Mouse (Mus musculus) embryonic facial prominence, embryonic 11.5 days (tissue): ENCODE data around the gene Klhl6. TPM values are rescaled to one million over a fixed set of nuclear protein-coding genes. Genes with fewer than 3 reads are reported as not detected.
"Not testable (repeated sequence)": the region's sequence is repeated elsewhere in the genome, so short reads cannot be mapped to it uniquely, and the experiment has no call there.

Source experiments
- ATAC-seq: fragments of 200-750 bp; cut with Nextera tagmentation; replicated peaks from 2 replicates; pipeline ENCODE4 v1.8.0; 2017; ENCODE audit warnings: low read depth; ENCODE audit not compliant: insufficient number of reproducible peaks, low FRiP score, low TSS enrichment
- DNase-seq: peaks from one replicate; pipeline ENCODE4 v3.0.0-alpha.2; 2015; ENCODE audit warnings: low spot score
- H3K27ac ChIP-seq: fragments of 300-500 bp; sonication (generic); replicated peaks from 2 replicates; pipeline ENCODE4 v1.5.1; 2014; ENCODE audit warnings: mild to moderate bottlenecking, low read depth, low read length, control low read depth
- H3K27me3 ChIP-seq: fragments of 300-500 bp; sonication (generic); 2 replicates; pipeline ENCODE4 v1.6.1; 2014; ENCODE audit warnings: mild to moderate bottlenecking, low read length, moderate library complexity, mixed read lengths; ENCODE audit not compliant: control insufficient read depth, insufficient read depth
- H3K36me3 ChIP-seq: fragments of 300-500 bp; sonication (generic); replicated peaks from 2 replicates; pipeline ENCODE4 v1.6.1; 2014; ENCODE audit warnings: low read depth, mild to moderate bottlenecking, low read length, moderate library complexity, mixed read lengths; ENCODE audit not compliant: control insufficient read depth, insufficient read depth
- H3K4me1 ChIP-seq: fragments of 300-500 bp; sonication (generic); 2 replicates; pipeline ENCODE4 v1.6.1; 2014; ENCODE audit warnings: low read length, mixed read lengths; ENCODE audit not compliant: control insufficient read depth, insufficient read depth
- H3K4me2 ChIP-seq: fragments of 300-500 bp; sonication (generic); 2 replicates; pipeline ENCODE4 v1.6.1; 2014; ENCODE audit warnings: low read depth, mild to moderate bottlenecking, control low read depth, low read length, moderate library complexity
- H3K4me3 ChIP-seq: fragments of 300-500 bp; sonication (generic); 2 replicates; pipeline ENCODE4 v1.5.1; 2014; ENCODE audit warnings: low read depth, low read length, control low read depth
- H3K9ac ChIP-seq: fragments of 300-500 bp; sonication (generic); replicated peaks from 2 replicates; pipeline ENCODE4 v1.6.1; 2014; ENCODE audit warnings: mild to moderate bottlenecking, control low read depth, low read length
- H3K9me3 ChIP-seq: fragments of 300-500 bp; sonication (generic); replicated peaks from 2 replicates; pipeline ENCODE4 v1.6.1; 2016; ENCODE audit warnings: mild to moderate bottlenecking, low read length, inconsistent platforms, mixed read lengths; ENCODE audit not compliant: control insufficient read depth
- WGBS: fragments of 180-500 bp; shearing (Covaris S2); extraction: QIAGEN DNeasy Blood & Tissue Kit; methylation state at CpG from one replicate; pipeline ENCODE4 v1.1.7; 2014; 5-methylcytosine and 5-hydroxymethylcytosine counted together
- polyA plus RNA-seq: library from polyadenylated mRNA; unstranded; fragments of >200 nt; fragmentation: Nextera tagmentation; extraction: Ambion mirVana; gene quantifications from 2 replicates; pipeline ENCODE4 v1.2.1, GENCODE M21; 2014

The Klhl6 gene
- polyA plus RNA-seq, result 6.8 and 9.1 TPM in 2 replicates

DNA sequence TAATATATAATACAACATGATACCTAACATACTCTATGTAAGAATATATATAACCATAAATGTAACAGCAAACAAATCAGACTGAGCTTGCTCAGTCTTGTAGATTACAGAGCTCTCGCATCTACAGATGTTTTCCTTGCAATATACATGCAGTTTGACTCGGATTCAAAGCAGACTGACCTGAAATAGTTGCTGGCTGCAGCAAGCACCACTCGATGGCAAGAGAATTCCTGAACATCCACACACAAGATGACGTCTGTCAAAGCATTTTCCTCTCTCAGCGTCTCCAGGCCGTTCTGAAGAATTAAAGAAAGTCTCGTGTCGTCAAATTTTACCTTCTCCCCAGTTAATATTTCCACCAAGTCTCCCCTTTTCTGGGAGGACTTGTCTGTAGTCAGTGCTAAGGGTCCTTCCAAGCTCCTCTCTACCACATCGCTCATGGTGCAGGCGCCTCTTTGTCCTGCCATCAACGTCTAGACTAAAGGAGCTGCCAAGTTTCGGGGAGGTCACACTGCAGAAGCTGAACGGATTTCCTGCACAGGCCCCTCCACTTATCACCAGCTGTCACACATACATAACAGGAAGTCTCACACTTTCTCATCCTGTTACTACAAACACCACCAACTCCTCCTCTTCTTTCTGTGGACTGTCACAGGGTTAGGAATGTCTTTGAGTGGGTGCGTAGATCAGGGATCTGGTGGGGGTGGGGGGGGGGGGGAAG lies at the start of gene Klhl6:
Gene Klhl6 (minus strand): TSS at position 501 of the 721 bp plus-strand sequence.
- Histone ChIP-seq H3K4me1 (no peaks in the 10 kb centered on the region), H3K4me3 (no peak within 1 kb of the TSS), H3K4me2 (no peak within 1 kb of the TSS), H3K9me3 (no peaks in the 10 kb centered on the region), H3K9ac (no peak within 1 kb of the TSS), H3K27ac (no peak within 1 kb of the TSS), H3K27me3 (no peaks in the 10 kb centered on the region), H3K36me3 (no peaks in the 10 kb centered on the region)
- 69% methylated on average over 14 of the region's 14 CpGs for WGBS
- ATAC-seq, result no peak
- DNase-seq, result peak; percentile 6

DNA sequence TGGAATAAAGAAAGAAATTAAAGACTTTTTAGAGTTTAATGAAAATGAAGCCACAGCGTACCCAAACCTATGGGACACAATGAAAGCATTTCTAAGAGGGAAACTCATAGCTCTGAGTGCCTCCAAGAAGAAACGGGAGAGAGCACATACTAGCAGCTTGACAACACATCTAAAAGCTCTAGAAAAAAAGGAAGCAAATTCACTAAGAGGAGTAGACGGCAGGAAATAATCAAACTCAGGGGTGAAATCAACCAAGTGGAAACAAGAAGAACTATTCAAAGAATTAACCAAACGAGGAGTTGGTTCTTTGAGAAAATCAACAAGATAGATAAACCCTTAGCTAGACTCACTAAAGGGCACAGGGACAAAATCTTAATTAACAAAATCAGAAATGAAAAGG lies 44.4 kb upstream of the Klhl6 start:
- H3K27me3 ChIP-seq, ATAC-seq, DNase-seq, H3K36me3 ChIP-seq, H3K4me2 ChIP-seq, H3K4me3 ChIP-seq, H3K27ac ChIP-seq, H3K9me3 ChIP-seq, H3K4me1 ChIP-seq, H3K9ac ChIP-seq: not testable (repeated sequence)
- WGBS, result 75% methylated on average over 2 of the region's 4 CpGs

DNA sequence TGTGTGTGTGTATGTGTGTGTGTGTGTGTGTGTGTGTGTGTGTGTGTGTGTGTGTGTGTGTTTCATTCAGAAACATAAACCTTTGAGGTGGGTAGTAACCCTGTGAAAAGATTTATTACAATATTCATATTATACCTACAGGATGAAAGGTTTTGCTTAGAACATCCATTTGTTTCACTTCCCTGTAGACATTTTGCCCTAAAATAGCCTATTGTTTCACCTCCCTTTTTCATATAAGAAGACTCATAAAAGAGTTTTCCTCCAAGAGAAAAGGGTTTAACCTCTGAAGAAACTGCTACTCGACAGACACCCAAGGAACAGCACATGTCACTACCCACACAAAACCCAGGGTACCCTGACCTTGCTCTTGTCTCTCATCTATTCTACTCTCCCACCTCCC lies 40.0 kb upstream of the Klhl6 start:
- WGBS, result 85% methylated on average over 1 of the region's 1 CpGs
- ATAC-seq, result no peak

DNA sequence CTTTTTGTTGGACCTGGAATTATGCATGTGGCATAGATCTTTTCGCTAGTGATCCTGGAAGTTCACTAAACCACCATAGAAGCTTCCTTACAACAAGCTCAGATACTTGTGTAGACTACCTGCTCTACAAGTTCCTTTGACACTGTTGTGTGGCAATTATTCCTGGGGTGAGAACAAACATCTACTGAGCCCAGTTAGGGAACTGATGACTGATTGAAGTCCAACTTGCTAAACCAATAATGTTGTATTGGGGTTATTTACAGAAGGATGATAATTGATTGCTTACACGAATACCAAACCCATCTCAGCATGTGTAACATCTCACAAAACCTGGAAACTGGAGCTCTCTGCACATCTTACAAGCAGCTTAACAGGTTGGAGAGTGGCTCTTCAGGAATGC lies 39.0 kb upstream of the Klhl6 start:
- H3K4me1 ChIP-seq, result no peaks in the 10 kb centered on the region
- H3K27me3 ChIP-seq, result no peaks in the 10 kb centered on the region
- no peak overlapping the region for H3K9ac ChIP-seq
- no peak overlapping the region for H3K4me3 ChIP-seq
- H3K9me3 ChIP-seq, result no peaks in the 10 kb centered on the region
- 85% methylated on average over 2 of the region's 2 CpGs for WGBS
- no peaks in the 10 kb centered on the region for H3K36me3 ChIP-seq
- DNase-seq (no peak), ATAC-seq (no peak)
- no peak overlapping the region for H3K4me2 ChIP-seq
- no peak overlapping the region for H3K27ac ChIP-seq

More for the DNA sequence above, 40.0 kb upstream of the Klhl6 start:
- Histone ChIP-seq H3K4me2 (no peak overlapping the region), H3K9me3 (no peaks in the 10 kb centered on the region), H3K9ac (no peak overlapping the region), H3K27me3 (no peaks in the 10 kb centered on the region), H3K4me3 (no peak overlapping the region), H3K36me3 (no peaks in the 10 kb centered on the region), H3K27ac (no peak overlapping the region), H3K4me1 (no peaks in the 10 kb centered on the region)
- no peak for DNase-seq

DNA sequence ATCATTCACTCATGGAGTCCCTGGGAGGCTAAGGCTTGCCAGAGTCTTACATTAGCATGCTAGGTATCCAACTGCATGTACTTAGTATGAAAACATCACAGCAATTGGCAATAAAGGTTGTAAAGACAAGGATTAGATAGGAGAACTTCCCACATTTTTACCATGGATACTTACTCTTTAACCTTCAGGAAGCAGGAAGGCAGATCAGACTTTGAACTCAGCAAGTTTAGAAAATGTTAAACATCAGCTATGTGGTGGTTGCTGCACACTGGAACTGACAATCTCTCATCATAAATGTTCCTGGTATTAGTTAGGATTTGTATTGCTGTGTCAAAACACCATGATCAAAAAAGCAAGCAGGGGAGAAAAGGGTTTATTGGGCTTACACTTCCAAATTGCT lies 29.8 kb upstream of the Klhl6 start:
- no peaks in the 10 kb centered on the region for H3K4me1 ChIP-seq
- no peak overlapping the region for H3K4me2 ChIP-seq
- H3K27me3 ChIP-seq, result no peaks in the 10 kb centered on the region
- ATAC-seq (no peak), DNase-seq (no peak)
- no peaks in the 10 kb centered on the region for H3K9me3 ChIP-seq
- H3K9ac ChIP-seq, result no peak overlapping the region
- H3K4me3 ChIP-seq, result no peak overlapping the region
- no peak overlapping the region for H3K27ac ChIP-seq
- no peaks in the 10 kb centered on the region for H3K36me3 ChIP-seq

DNA sequence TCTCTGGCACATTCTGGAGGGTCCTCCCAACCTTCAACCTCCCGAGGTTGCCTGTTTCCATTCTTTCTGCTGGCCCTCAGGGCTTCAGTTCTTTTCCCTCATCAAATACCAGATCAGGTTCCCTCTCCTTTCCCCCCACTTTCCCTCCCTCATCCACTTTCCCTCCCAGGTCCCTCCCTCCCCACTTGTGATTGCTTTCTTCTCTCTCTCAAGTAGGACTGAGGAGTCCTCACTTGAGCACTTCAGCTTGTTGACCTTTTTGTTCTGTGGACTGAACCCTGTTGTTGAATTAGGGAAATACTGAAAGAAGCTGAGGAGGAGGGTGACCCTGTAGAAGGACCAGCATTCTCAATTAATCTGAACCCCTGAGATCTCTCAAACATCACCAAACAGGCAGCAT lies 23.2 kb upstream of the Klhl6 start:
- Histone ChIP-seq H3K9ac (no peak overlapping the region), H3K36me3 (no peaks in the 10 kb centered on the region), H3K9me3 (no peaks in the 10 kb centered on the region), H3K4me2 (no peak overlapping the region), H3K4me1 (no peaks in the 10 kb centered on the region), H3K27me3 (no peaks in the 10 kb centered on the region), H3K27ac (no peak overlapping the region), H3K4me3 (no peak overlapping the region)
- 72% methylated on average over 1 of the region's 1 CpGs for WGBS
- DNase-seq (no peak), ATAC-seq (no peak)

DNA sequence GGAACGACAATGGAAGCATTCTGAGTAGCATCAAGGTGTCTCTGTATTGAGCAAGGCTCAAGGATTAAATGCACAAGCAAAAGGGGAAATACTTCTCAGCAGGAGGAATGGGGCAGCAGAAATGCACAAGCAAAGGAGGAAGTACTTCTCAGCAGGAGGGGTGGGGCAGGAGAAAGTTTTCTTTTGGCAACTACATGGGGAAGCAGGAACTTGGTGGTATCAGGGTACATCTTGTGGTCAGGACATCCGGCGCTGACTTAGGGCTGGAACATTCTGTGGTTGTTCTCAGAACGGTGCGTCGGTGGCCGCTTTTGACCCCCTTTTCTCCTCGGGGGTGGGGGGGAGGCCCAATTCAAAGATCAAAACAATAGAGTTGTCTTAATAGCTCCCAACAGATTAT lies 17.4 kb upstream of the Klhl6 start:
- not testable (repeated sequence) for H3K9me3 ChIP-seq, DNase-seq, H3K4me3 ChIP-seq, H3K27me3 ChIP-seq, H3K9ac ChIP-seq, H3K4me1 ChIP-seq, H3K36me3 ChIP-seq, H3K27ac ChIP-seq, H3K4me2 ChIP-seq, ATAC-seq
- 94% methylated on average over 8 of the region's 8 CpGs for WGBS

DNA sequence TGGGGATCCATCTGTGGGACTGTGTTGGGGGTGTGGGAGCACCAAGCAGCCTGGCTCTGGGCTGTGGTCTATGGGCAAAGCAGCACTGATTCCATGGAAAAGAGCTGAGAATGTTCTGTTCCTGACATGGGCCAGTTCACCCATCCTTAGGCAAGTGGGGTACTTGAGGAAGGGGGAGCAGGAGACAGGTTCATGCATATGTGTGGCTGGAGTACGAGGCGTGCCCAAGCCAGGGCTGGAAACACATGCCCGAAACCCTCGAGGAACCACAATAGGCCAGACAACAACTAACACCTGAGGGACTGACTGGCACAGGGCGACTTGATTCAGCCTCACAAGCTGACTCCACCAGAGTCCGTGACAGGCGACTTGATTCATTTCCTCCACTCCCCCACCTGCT lies 14.8 kb upstream of the Klhl6 start:
- DNase-seq (no peak), ATAC-seq (no peak)
- Histone ChIP-seq H3K27ac (no peak overlapping the region), H3K36me3 (no peaks in the 10 kb centered on the region), H3K9me3 (no peaks in the 10 kb centered on the region), H3K4me2 (no peak overlapping the region), H3K9ac (no peak overlapping the region), H3K4me1 (no peaks in the 10 kb centered on the region), H3K27me3 (no peaks in the 10 kb centered on the region), H3K4me3 (no peak overlapping the region)
- 92% methylated on average over 7 of the region's 7 CpGs for WGBS
